Mouse (Mus musculus) bone marrow macrophage, adult 2 months (primary cell): ENCODE measurements around the gene Sec31a.

ENCODE experiments used
- CTCF ChIP-seq: IDR thresholded peaks from 2 replicates; pipeline ENCODE4 v1.5.1; 2012; ENCODE audit warnings: low read depth, mild to moderate bottlenecking, low read length, moderate library complexity
- POLR2A ChIP-seq: IDR thresholded peaks from 2 replicates; pipeline ENCODE4 v1.6.1; 2012; ENCODE audit warnings: mild to moderate bottlenecking, low read depth, low read length, borderline replicate concordance

GRCm38 (mm10) chr5:100354644-100355043 is 61.4 kb downstream of the Sec31a start:
- TF ChIP-seq CTCF = no peak
- TF ChIP-seq POLR2A = no peak
